Mouse (Mus musculus) midbrain, embryonic 12.5 days (tissue): Measurements from ENCODE around the gene Reg1. TPM values are rescaled to one million over a fixed set of nuclear protein-coding genes. Genes with fewer than 3 reads are reported as not detected.

ENCODE experiments used
- ATAC-seq: fragments of 200-750 bp; cut with Nextera tagmentation; 2 replicates; pipeline ENCODE4 v1.8.0; 2017; ENCODE audit warnings: low read depth, moderate TSS enrichment, moderate library complexity; ENCODE audit not compliant: low FRiP score
- H3K27ac ChIP-seq: fragments of 300-500 bp; sonication (generic); replicated peaks from 2 replicates; pipeline ENCODE4 v1.5.1; 2016; ENCODE audit warnings: mild to moderate bottlenecking
- H3K27me3 ChIP-seq: fragments of 300-500 bp; sonication (generic); 2 replicates; pipeline ENCODE4 v1.6.1; 2016; ENCODE audit warnings: mild to moderate bottlenecking
- H3K36me3 ChIP-seq: fragments of 300-500 bp; sonication (generic); 2 replicates; pipeline ENCODE4 v1.6.1; 2016
- H3K4me1 ChIP-seq: fragments of 300-500 bp; sonication (generic); 2 replicates; pipeline ENCODE4 v1.6.1; 2016
- H3K4me2 ChIP-seq: fragments of 300-500 bp; sonication (generic); replicated peaks from 2 replicates; pipeline ENCODE4 v1.6.1; 2016; ENCODE audit warnings: mild to moderate bottlenecking, moderate library complexity
- H3K4me3 ChIP-seq: fragments of 300-500 bp; sonication (generic); 2 replicates; pipeline ENCODE4 v1.5.1; 2016; ENCODE audit warnings: mild to moderate bottlenecking
- H3K9ac ChIP-seq: fragments of 300-500 bp; sonication (generic); replicated peaks from 2 replicates; pipeline ENCODE4 v1.6.1; 2016; ENCODE audit warnings: mild to moderate bottlenecking, moderate library complexity
- H3K9me3 ChIP-seq: fragments of 300-500 bp; sonication (generic); 2 replicates; pipeline ENCODE4 v1.6.1; 2016; ENCODE audit warnings: mild to moderate bottlenecking
- WGBS: fragments of 180-500 bp; shearing (Covaris S2); methylation state at CpG from one replicate; pipeline ENCODE4 v1.1.7; 2016; 5-methylcytosine and 5-hydroxymethylcytosine counted together
- polyA plus RNA-seq: library from polyadenylated mRNA; unstranded; fragments of >200 nt; fragmentation: Nextera tagmentation; extraction: Ambion mirVana; gene quantifications from 2 replicates; pipeline ENCODE4 v1.2.1, GENCODE M21; 2016

Gene Reg1
- polyA plus RNA-seq, 1 experiment from 2014 or later: not detected

- H3K9me3 ChIP-seq: no peaks in the 10 kb centered on the region
- H3K36me3 ChIP-seq: no peaks in the 10 kb centered on the region
- no peak overlapping the region for H3K4me3 ChIP-seq
- no peaks in the 10 kb centered on the region for H3K4me1 ChIP-seq
- ATAC-seq: no peak
- WGBS: 81% methylated on average over 3 of the region's 3 CpGs
- H3K9ac ChIP-seq: no peak overlapping the region
- H3K4me2 ChIP-seq: no peak overlapping the region
- no peaks in the 10 kb centered on the region for H3K27me3 ChIP-seq
- no peak overlapping the region for H3K27ac ChIP-seq
These were observed 46.8 kb downstream of the Reg1 start for GRCm38 (mm10) chr6:78469287-78469686.

Other genes with a start within 250 kb of the Reg1 start
- gene Reg3b, start 52.1 kb upstream of the Reg1 start, polyA plus RNA-seq: not detected in 2 replicates
- not detected in 2 replicates for gene Reg3d, start 43.8 kb upstream of the Reg1 start, polyA plus RNA-seq
- not detected in 2 replicates for gene Reg3a, start 42.0 kb upstream of the Reg1 start, polyA plus RNA-seq
- not detected in 2 replicates for gene Reg2, start 27.1 kb upstream of the Reg1 start, polyA plus RNA-seq
- gene Reg3g, start 46.2 kb downstream of the Reg1 start, polyA plus RNA-seq: not detected in 2 replicates